Mouse (Mus musculus) large intestine, adult 2 months (tissue): ENCODE measurements around the gene Epb41l4b. TPM values are rescaled to one million over a fixed set of nuclear protein-coding genes. Genes with fewer than 3 reads are reported as not detected.

Experiments used
- DNase-seq: peaks from one replicate; pipeline ENCODE4 v3.0.0-alpha.2; 2012; ENCODE audit warnings: low read depth, low spot score
- WGBS: fragments of 180-500 bp; shearing (Covaris S2); methylation state at CpG from one replicate; pipeline ENCODE4 v1.1.7; 2018; 5-methylcytosine and 5-hydroxymethylcytosine counted together
- polyA plus RNA-seq: library from polyadenylated mRNA; depleted of rRNA; stranded (reverse); fragments of >200 nt; gene quantifications from 2 replicates; pipeline ENCODE4 v1.2.3, GENCODE M21; 2012

Epb41l4b gene
- polyA plus RNA-seq, 1 experiment = 107 TPM

DNA sequence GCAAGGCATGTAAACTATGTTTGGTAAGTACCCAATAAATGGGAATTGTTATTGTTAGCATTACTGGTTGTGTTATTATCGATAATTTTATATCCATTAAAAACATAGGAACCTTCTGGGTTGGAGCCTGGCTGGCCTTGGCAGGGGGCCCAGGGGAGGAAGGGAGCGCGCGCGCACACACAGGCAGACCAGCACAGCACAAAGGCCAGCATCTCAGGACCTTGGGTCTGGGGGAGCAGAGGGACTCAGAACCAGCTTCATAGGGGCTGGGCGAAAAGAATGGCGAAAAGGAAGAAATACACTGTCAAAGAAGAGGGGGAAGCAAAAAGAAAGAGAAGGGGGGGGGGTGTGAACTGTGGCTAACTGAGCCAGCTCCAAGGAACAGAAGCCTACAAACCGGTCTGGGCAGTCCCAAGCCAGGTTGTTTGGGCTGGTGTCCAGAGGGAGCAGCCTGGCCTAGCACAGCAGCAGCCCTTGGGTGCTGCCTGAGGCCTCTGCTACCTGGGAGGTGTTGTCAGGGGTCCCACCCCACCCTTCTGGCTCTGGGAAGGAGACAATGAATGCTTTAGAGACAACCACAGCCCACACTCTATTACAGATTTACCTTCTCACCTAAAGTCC is 13.4 kb upstream of the Epb41l4b start:
- 26% methylated on average over 8 of the region's 8 CpGs for WGBS
- no peak for DNase-seq

DNA sequence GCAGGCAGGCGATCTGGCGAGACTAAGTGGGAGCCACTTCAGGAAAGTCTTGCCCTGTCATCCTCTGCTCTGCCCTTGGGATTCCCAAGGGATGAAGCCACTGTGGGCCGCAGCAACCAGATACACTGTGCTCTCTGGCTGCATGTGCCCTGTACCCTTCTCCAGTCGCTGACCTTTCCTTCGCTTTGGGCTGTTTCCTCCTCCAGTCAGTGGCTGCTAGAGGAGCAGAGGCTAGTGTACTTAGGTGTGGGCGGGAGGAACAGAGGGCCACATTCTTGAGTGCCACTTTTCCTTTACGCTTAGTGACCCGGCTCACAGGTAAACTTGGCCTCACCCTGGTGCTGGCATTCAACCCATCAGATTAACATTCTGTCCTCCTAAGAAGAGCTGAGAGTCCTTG is 10.6 kb upstream of the Epb41l4b start:
- peak; percentile 96 for DNase-seq
- WGBS = 23% methylated on average over 8 of the region's 8 CpGs

DNA sequence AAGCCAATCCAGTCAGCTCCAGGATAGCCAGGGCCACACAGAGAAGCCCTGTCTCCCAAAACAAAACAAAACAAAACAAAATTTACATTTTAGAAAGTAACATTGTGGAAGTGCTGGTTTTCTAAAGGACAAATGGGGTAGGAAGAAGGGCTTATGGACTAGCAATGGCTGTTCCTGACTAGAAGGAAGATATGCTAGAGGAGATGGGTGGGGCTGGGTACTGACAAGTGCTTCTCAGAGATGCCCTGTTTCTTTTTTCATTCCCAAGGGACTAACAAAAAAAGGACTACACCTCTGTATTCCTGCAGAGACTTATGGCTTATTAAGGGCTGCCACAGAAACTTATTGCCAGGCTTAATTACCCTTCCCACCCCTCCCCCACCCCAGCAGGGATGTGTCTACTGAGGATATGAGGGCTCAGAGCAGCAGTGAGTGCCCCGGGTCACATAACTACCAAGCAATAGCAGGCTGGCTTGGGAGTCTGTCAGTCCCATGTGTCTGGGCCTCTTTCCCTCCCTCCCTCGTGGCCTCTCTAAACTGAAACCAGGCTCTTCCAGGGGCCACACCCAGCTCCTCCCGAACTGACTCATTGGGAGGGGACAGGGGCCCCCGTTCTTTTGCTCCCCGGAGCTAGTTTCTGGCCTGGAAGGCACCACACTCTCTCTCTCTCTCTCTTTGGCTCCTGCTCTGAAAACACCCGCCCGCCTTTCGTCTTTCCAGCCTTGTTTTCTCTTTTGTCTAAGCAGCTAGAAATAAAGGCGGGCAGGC is 10.0 kb upstream of the Epb41l4b start:
- 5% methylated on average over 9 of the region's 9 CpGs for WGBS
- no peak for DNase-seq

DNA sequence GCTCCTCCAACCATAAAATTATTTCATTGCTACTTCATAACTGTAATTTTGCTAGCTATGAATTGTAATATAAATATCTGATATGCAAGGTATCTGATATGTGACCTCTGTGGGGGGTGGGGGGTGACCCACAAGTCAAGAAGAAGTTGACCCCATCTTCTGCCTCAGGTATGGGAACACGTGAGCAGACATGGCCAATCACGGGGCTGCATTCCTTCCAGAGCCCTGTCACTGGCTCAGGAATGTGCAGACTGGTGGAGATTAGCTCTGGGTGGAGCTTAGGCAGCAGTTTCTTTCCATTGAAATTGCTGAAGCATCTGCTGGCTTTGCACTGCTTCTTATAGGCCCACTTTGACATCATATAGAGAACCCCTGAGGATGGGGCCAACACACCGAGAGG is 4.9 kb upstream of the Epb41l4b start:
- 68% methylated on average over 3 of the region's 3 CpGs for WGBS
- no peak for DNase-seq

DNA sequence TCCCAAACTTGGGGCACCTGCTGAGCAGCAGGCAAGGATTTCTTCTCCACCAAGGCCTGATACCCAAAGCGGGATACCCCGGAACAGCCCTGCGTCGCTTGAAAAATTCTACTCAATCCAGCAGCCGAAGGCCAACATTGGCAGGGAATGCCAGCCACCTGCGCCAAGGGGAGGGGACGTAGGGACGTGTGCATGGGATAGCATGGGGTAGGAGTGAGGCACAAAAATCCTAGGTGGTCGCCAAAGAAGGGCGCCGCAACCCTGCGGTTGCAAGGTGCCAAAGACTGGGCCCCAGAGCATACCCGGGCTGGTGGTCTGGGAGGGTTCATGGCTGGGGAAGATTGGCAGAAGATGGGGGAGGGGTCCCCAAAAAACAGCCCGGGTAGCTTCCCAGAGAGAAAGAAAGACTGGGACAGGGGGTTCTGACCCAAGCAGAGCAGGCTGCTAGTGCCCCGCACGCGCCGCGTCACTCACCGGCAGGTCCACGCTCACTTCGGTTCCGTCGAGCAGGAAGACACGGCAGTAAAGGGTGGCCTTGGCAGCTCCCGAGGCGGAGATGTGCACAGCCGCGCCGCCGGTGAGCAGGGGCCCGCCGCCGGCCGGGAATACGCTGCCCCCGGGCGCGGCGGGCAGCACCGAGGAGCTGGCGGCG is 737 bp downstream of the Epb41l4b start:
- no peak for DNase-seq
- WGBS = 1% methylated on average over 43 of the region's 43 CpGs

DNA sequence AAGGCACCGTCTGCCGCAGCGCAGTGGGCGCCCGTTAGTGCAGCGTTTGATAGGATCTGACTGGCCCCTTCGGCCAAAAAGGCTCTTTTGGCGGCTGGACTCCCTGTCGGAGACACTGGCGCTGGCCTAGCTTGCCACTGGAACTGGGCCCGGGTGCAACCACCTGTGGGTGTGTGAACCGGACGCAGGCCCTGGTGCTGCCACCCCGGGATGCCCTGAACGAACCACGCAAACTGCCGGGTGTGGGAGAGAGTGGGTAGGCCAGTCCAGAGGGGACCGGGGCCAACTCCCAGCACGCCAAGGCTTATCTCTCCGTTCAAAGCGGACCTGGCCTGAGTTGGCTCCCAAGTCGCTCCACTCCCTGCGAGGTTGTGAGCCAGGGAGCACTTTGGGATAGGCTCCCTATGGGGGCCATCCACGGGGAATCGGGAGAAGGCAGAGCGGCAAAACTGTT is 1.3 kb downstream of the Epb41l4b start:
- WGBS = 5% methylated on average over 26 of the region's 26 CpGs
- DNase-seq = no peak

DNA sequence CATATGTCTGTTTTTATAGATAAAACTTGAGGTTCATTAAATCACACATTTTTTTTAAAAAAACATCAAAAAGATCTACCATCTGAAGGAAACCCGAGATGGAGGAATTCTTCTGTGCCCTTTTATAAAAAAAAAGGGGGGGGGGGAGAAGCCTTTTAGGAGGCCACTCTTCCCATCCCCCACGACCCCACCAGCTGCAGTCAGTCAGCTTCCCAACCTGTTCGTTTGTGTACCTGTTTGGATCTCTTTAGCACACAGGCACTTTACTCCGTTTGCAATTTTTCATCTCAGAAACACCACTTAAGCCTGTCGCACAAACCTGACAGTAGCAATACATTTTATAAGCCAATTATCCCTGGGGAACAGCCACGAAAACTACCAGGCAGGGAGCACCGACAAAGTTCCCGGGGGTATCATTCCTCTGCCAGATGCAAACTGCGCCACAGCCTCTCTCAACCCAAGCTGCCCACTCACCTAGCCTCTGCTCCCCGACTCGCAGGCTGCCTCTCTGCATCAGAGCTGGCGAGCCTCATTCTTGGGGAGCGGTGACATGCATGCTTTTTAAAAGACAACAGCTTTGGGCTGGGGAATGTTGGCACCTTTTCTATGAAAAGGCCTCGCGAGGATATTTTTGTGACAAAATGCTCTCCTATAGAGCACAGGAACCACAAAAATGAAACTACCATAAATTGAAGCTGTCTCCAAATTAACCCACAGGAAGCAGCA is 2.1 kb downstream of the Epb41l4b start:
- 10% methylated on average over 15 of the region's 15 CpGs for WGBS
- no peak for DNase-seq

DNA sequence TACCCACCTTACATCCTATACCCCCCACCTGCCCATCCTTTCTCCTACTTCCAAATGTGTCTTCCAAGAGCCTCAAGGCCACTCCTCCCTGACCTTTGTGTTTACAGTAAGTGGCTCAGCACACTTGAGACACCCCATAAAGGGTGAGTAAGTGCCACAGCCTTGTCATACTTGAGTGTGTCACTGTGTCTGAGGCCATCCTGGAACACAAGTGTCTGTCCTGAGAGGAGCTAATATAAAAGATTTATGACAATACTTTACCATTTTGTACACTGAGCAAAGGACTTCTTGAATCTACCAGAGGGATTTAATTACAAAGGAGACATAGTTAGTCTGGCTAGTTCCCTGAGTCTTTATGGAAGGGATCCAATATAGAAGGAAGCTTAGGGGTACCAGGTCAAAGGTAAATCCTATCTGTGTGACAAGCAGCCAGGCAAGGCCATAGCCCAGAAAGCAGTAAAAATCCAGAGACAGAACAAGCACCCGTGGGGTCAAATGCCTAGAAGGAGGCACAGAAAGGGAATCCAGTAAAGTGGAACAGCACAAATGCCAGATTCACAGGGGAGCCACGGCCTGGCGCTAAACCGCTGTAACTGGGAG is 2.9 kb downstream of the Epb41l4b start:
- 22% methylated on average over 4 of the region's 4 CpGs for WGBS
- no peak for DNase-seq

DNA sequence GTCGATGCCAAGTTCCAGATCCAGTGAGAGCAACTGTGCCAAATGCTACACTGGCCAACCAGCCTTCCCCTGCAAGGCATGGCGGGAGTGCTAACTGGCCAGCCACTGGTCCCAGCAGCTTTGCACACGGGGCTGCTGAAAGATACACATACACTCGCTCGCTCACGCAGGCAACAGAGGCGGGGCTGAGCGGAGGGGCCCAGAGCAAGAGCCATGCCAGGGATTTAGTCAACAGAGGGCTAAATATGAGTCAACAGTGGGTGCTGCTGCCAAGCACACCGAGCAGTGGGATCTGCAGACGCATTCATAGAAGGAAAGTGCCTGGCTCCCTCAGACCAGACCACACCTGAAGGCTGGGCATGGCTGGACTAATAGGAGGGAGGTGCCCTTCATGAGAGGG is 3.8 kb downstream of the Epb41l4b start:
- no peak for DNase-seq
- WGBS = 12% methylated on average over 10 of the region's 10 CpGs

DNA sequence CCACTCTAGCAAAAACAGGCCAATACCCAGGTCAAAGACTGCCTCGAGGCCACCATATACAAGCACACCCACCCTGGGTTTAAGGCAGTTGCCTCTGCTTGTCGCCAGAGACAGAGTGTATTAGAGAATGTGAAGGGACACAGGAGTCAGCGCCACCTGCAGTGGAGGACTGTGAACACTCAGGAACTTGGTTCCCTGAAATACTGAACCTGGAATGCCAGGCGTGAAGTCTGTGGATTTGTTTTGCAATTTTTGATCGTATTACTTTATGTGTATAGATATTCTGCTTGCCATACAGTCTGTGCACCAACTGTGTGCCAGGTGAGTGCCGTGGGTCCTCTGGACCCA is 5.2 kb downstream of the Epb41l4b start:
- DNase-seq = no peak
- WGBS = 39% methylated on average over 6 of the region's 6 CpGs

DNA sequence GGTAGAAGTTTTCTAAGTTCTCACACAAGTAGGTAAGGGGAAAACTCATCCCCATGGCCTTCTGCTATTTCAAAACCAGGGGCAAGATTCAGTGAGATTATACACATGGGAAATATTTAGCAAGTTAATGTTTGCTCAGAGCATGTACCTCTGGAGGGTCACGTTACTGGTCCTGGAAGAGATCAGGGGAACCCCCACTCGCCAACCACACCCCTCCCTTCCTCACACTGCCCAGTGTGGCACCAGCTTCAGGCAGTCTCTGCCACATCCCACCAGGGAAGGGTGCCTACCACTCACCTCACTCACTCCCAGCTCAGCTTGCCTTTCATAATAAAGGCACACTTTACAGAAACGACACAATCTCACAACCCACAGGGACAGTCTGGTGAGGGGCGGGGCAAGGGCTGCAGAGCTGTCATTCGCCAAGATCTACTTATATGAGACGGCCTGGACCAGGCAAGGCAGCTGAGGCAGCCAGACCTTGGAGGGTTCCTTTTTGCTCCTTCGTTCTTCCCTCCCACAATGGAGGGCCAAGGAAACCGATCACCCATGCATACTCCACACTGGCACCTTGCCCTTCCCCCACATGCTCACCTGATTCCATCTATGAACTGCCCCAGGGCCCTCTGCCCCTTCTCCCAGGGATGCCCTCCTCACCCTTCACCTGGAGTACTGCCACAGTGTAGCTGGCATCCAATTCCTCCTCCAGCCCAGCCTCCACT is 5.7 kb downstream of the Epb41l4b start:
- WGBS = 20% methylated on average over 8 of the region's 8 CpGs
- no peak for DNase-seq

DNA sequence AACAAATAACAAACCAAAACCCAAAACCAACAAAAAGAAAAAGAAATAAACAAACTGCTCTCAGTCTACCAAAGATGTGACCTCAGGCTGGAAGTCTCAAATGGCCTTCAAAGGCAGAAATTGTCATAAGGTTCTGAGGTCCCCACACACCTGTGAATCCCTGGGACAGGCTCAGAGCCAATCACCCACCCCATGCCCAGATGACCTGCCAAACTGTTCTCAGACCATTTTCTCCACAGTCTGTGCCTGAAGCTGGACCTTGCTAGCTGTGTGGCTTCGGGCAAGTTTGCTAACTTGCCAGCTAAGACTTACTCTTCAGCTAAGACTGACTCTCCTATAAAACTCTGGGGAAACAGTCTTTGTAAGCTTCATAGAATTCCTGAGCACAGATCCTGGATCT is 7.8 kb downstream of the Epb41l4b start:
- 36% methylated on average over 1 of the region's 1 CpGs for WGBS
- no peak for DNase-seq

DNA sequence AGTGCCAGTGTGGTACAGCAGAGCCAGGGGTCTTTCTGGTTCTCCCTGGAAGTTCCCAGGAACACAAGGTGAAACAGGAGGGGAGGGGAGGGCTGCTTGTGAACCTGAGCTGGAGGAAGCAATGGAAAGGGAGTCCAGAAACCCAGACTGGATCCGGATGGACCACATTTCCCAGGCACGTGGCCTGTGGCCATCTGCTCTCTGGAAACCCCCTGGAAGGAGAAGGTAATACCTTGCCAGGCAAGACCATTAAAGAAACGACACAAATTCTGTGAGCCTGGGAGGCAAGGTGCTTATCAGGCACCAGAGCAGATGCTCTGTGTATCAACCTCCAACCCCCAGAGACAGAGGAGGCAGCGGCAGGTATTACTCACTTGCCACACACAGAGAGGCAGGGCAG is 8.7 kb downstream of the Epb41l4b start:
- no peak for DNase-seq
- 21% methylated on average over 4 of the region's 4 CpGs for WGBS

DNA sequence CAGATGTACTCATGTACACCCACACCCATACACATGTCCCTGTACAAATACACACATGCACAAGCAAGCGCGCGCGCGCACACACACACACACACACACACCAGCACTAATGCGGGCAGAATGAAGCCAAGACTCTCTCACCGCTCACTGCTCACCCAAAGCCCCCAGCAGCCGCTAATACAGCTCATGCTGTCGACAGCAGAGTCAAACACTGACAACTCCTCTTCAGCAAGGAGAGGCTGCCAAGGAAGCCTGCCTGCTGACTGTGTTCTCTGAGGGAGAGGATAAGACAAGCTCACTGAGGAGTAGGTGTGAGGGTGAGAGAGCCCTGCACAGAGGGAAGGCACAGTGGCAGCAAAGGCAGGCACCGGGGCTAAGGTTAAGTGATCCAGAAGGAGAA is 11.4 kb downstream of the Epb41l4b start:
- 37% methylated on average over 10 of the region's 10 CpGs for WGBS

DNA sequence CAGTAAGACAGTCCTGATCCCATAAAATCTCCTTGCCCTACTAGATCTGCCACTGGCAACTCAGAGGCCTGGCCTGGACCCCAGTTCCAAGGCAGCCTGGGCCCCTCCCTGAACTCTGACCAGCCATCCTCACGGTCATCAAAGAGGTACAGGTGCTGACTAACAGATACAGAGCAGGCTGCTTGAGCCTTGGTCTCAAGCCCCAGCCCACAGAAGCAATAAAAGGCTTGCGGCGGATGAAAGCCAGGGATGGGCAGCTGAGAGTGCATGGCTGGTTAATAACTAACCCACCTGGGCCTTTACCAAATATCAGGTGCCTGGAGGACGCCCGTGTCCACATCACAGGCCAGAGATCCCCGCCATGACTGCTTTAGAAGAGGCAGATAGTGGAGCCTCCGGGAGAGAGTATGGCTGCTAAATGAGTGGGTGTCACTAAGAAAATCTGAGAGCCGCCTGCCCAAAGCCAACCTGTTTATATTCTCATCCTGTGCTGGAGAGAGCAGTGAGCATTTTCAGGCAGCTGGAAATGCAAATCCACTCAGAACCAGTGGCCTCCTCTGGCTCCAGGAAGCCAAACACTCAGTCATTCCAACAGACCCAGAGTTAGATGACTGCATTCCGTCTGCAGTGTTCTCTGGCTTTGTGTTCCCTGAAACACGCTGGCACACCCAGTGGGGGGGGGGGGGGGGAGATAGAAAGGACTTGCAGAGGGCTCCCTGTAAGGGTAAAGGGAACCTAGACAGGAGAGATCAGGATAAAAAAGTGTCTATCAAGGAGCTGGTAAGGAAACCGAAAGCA is 13.3 kb downstream of the Epb41l4b start:
- DNase-seq = peak; percentile 99
- WGBS = 25% methylated on average over 11 of the region's 11 CpGs

More for the DNA sequence above, 11.4 kb downstream of the Epb41l4b start:
- DNase-seq = no peak

DNA sequence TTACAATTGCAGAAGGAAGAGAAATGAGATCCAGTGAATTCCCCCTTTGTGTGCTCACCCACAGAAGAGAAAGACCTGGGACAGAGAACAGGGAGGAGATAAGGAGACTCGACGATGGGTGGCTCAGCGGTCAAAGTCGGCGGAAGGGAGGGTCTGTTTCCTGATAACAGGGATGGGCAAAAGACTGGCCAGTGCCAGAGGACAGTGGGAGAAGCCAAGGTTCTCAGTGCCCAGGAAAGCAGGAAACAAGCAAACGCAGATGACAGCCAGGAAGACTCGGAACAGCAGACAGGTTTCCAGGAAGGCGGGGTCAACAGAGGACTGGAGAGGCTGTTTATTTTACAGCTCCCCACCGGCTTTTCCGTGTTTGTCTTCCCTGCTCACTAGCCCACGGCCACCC is 20.2 kb downstream of the Epb41l4b start:
- peak; percentile 80 for DNase-seq

DNA sequence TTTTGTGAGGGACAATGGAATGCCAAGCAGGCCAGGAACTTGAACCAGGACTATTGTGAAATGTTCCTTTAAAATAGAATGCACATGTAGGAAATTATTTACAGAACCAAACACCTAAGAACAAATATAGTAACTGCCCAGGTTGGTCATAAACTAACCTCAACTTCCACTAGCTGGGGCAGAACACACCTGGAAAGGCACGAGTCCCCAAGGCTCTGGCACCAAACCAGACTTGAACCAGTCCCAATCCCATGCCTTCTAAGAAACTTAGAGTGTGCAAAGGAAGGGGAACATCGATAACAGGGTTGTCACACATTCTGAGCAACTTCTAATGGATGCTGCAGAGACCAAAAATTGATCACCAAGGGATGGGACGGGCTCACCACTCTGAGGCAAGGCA is 21.1 kb downstream of the Epb41l4b start:
- WGBS = 34% methylated on average over 3 of the region's 3 CpGs
- DNase-seq = no peak

More for the DNA sequence above, 20.2 kb downstream of the Epb41l4b start:
- WGBS = 12% methylated on average over 11 of the region's 11 CpGs

DNA sequence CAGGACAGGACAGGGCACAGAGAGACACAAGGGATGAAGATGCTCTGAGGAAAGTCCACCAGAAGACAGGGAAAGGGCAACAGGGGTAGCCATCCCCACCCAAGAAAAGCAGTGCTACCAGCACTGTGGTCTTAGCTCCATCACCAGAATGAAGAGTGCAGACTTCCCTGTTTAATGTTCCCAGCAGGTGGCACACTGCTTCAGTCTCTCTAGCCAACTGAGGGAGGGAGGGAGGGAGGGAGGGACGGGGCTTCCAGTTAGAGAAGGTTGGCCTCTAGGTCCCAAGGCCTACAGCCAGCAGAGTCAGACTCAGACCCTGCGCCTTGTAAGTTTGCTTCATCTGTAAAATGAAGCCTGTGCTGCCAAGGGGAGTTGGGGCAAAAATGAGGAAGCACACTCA is 22.7 kb downstream of the Epb41l4b start:
- WGBS = 20% methylated on average over 2 of the region's 2 CpGs
- DNase-seq = no peak

DNA sequence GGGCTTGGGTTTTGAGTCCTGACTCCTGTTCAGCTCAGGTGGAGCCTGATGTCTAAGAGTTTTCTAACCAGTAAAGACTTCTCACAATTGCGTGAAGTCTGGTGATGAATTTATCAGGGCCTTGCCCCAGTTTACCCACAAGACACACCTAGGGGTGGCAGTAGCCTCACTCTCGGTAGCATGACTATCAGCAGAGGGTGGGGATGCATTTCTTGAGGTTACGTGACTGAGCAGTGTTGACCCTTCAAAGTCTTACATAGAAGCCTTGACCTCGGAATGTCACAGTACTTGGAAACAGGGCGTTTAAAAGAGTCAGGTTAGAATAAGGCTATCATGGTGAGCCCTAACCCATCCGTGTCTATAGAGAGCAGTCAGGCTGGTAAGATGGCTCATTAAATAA is 23.3 kb downstream of the Epb41l4b start:
- WGBS = 55% methylated on average over 6 of the region's 6 CpGs

More for the DNA sequence above, 23.3 kb downstream of the Epb41l4b start:
- DNase-seq = no peak
